Mouse (Mus musculus) liver, embryonic 11.5 days (tissue): ENCODE measurements around the gene Gm45521. TPM values are rescaled to one million over a fixed set of nuclear protein-coding genes. Genes with fewer than 3 reads are reported as not detected.
A peak's percentile ranks its signal among the peaks of the same experiment; 100 is the strongest.

Source experiments
- ATAC-seq: fragments of 200-750 bp; cut with Nextera tagmentation; replicated peaks from 2 replicates; pipeline ENCODE4 v1.8.0; 2017; ENCODE audit warnings: moderate number of reproducible peaks, mild to moderate bottlenecking, moderate TSS enrichment, moderate library complexity; ENCODE audit not compliant: low FRiP score
- DNase-seq: peaks from one replicate; pipeline ENCODE4 v3.0.0-alpha.2; 2017; ENCODE audit warnings: low spot score
- H3K27ac ChIP-seq: fragments of 300-500 bp; sonication (generic); 2 replicates; pipeline ENCODE4 v1.5.1; 2014; ENCODE audit warnings: mild to moderate bottlenecking, low read depth, low read length, control low read depth
- H3K27me3 ChIP-seq: fragments of 300-500 bp; sonication (generic); replicated peaks from 2 replicates; pipeline ENCODE4 v1.6.1; 2014; ENCODE audit warnings: low read length, mixed read lengths; ENCODE audit not compliant: control insufficient read depth, insufficient read depth
- H3K36me3 ChIP-seq: fragments of 300-500 bp; sonication (generic); 2 replicates; pipeline ENCODE4 v1.6.1; 2014; ENCODE audit warnings: mild to moderate bottlenecking, low read length, moderate library complexity, mixed read lengths; ENCODE audit not compliant: control insufficient read depth, insufficient read depth
- H3K4me1 ChIP-seq: fragments of 300-500 bp; sonication (generic); replicated peaks from 2 replicates; pipeline ENCODE4 v1.6.1; 2014; ENCODE audit warnings: low read length, mixed read lengths; ENCODE audit not compliant: control insufficient read depth, insufficient read depth
- H3K4me2 ChIP-seq: fragments of 300-500 bp; sonication (generic); 2 replicates; pipeline ENCODE4 v1.6.1; 2014; ENCODE audit warnings: mild to moderate bottlenecking, control low read depth, moderate library complexity
- H3K4me3 ChIP-seq: fragments of 300-500 bp; sonication (generic); 2 replicates; pipeline ENCODE4 v1.5.1; 2014; ENCODE audit warnings: low read depth, low read length, control low read depth
- H3K9ac ChIP-seq: fragments of 300-500 bp; sonication (generic); 2 replicates; pipeline ENCODE4 v1.6.1; 2014; ENCODE audit warnings: low read depth, low read length, control low read depth
- H3K9me3 ChIP-seq: fragments of 300-500 bp; sonication (generic); 2 replicates; pipeline ENCODE4 v1.6.1; 2016; ENCODE audit warnings: low read length, inconsistent platforms, mixed read lengths; ENCODE audit not compliant: control insufficient read depth
- WGBS: fragments of 180-500 bp; shearing (Covaris S2); extraction: QIAGEN DNeasy Blood & Tissue Kit; methylation state at CpG from one replicate; pipeline ENCODE4 v1.1.7; 2014; 5-methylcytosine and 5-hydroxymethylcytosine counted together
- polyA plus RNA-seq: library from polyadenylated mRNA; unstranded; fragments of >200 nt; fragmentation: Nextera tagmentation; extraction: Ambion mirVana; gene quantifications from 2 replicates; pipeline ENCODE4 v1.2.1, GENCODE M21; 2014

Gene Gm45521
- polyA plus RNA-seq = not detected in 2 replicates

DNA sequence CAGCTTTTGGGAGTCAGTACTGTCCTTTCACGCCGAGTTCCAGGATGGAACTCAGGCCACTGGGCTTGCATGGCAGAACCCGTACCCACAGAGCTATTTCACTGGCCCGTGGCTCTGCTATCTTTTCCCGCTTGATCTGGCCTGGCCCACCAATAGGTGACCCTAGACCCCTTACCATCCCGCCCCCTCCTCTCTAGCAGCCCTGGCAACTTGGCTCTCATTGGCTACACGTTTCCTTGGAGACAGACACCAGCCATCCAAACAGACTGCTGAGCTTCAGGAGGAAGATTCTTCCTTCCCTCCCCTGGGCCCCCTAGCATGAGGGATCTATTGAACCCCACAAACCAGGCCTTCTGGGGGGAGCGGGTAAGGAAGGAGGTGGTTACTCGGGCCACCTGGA, at the start of gene Gm45521:
Gene Gm45521 (plus strand): TSS at position 240 of the 400 bp plus-strand sequence.
- no peak within 1 kb of the TSS for H3K4me3 ChIP-seq
- no peak within 1 kb of the TSS for H3K4me2 ChIP-seq
- no peak within 1 kb of the TSS for H3K9ac ChIP-seq
- WGBS = 59% methylated on average over 9 of the region's 9 CpGs
- H3K36me3 ChIP-seq = no peaks in the 10 kb centered on the region
- no peak for ATAC-seq
- no peaks in the 10 kb centered on the region for H3K9me3 ChIP-seq
- H3K4me1 ChIP-seq = peaks cover 11% of the 10 kb centered on the region
- no peak for DNase-seq
- no peaks in the 10 kb centered on the region for H3K27me3 ChIP-seq
- H3K27ac ChIP-seq = no peak within 1 kb of the TSS

DNA sequence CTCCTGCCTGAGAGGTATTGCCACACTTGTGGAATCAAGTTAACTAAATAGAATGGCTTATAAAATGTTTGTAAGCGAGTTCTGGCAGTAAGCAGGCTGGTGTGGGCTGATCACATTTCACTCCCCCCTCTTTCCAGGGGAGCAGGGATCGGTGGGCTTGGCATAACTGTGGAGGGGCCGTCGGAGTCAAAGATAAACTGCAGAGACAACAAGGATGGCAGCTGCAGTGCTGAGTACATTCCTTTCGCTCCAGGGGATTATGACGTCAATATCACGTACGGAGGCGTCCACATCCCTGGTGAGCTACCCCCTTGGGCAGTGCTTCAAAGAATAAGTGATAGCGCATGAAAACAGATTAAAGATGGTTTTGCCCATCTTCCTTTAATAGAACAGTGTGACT, 47.6 kb upstream of the Gm45521 start:
- DNase-seq (no peak), ATAC-seq (no peak)
- no peaks in the 10 kb centered on the region for H3K9me3 ChIP-seq
- H3K4me2 ChIP-seq = no peak overlapping the region
- WGBS = 72% methylated on average over 10 of the region's 10 CpGs
- H3K36me3 ChIP-seq = peaks cover 3% of the 10 kb centered on the region; the same call in 1 of the 2 replicates
- no peak overlapping the region for H3K27ac ChIP-seq
- H3K9ac ChIP-seq = no peak overlapping the region
- peaks cover 4% of the 10 kb centered on the region; the same call in 1 of the 2 replicates for H3K4me1 ChIP-seq
- H3K27me3 ChIP-seq = no peaks in the 10 kb centered on the region
- H3K4me3 ChIP-seq = no peak overlapping the region

DNA sequence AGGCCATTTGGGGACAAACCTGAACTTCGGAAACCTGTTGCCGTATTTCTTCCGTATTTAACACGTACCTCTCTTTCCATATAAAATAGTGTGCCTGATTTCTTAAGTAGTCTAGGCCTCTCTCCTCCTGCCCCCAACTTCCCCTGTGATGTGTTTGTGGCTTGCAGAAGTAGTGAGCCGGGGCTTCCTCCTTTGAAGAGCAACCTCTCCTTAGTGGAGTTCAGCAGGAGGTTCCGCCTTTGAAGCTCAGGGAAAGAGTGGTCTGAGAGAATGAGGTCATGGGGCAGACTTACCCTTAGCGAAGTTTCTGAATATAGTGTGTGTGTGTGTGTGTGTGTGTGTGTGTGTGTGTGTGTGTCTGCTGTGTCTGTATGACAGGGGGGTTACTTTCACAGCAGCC, 43.2 kb upstream of the Gm45521 start:
- 0 out of 2 replicates have a peak, but pooled peaks have one; percentile 6 for ATAC-seq
- H3K27me3 ChIP-seq = no peaks in the 10 kb centered on the region
- no peak overlapping the region for H3K27ac ChIP-seq
- no peak for DNase-seq
- H3K4me3 ChIP-seq = no peak overlapping the region
- no peak overlapping the region for H3K9ac ChIP-seq
- 54% methylated on average over 7 of the region's 7 CpGs for WGBS
- H3K36me3 ChIP-seq = peaks cover 8% of the 10 kb centered on the region
- no peaks in the 10 kb centered on the region for H3K9me3 ChIP-seq
- no peak overlapping the region for H3K4me2 ChIP-seq
- H3K4me1 ChIP-seq = peaks cover 6% of the 10 kb centered on the region

DNA sequence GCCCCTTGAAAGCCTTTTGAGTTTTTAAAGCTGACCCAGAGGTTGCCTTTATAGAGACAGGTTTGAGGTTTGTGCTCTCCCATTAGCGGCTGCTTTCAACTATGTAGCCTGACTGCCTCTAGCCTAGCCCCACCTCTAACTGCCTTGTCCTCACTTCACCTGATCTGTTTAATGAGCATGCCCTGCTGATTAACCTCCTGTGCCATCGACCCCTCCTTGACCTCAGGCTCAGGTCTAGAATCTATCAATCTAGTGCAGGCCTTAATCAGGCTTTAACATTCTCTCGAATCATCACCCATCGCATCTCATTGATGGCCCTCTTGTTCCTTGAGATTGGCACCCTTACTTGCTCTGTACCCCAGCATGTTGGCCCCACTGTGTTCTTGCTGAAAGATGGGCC, 42.6 kb upstream of the Gm45521 start:
- Histone ChIP-seq H3K27me3 (no peaks in the 10 kb centered on the region), H3K4me2 (no peak overlapping the region), H3K36me3 (peaks cover 8% of the 10 kb centered on the region), H3K27ac (no peak overlapping the region), H3K4me1 (peaks cover 6% of the 10 kb centered on the region), H3K4me3 (no peak overlapping the region), H3K9ac (no peak overlapping the region), H3K9me3 (no peaks in the 10 kb centered on the region)
- 65% methylated on average over 4 of the region's 4 CpGs for WGBS
- ATAC-seq (peak; percentile 32), DNase-seq (no peak)

DNA sequence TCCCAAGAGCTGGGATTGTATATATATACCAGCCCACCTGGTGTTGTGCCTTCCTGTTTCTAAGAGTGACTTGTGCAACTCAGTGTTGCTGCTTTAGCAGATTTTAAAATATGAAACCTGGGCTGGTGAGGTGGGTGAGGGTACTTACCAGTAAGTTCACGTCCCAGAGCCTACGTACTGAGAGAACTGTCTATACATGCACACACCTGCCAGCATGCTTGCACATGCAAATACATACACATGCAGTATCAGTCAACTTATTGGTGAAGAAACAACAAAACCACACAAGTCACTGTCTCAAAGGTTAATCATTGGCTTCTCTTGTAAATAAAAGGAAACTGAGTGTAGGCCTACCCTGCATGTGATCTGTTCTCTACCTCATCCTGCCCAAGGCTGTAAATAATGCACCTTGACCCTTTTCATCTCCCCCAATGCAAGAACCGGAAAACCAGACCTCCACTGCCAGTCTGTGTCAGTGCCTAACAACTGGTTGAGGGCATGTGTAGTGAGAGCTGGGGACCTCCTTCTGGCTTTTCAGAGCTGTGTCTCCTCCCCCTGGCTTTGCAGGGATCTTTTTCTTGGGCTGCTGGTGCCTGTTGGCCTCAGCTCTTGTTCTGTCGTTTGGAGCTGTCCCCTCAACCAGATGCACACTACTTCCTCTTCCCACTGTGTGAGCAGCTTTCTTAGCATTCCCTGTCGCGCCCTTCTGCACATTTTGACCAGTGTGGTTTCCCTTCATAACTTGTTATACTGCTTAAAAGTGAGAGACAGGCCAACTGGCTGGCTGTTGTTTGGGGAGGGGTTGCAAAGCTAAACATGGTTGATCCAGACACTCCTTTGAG, 38.7 kb upstream of the Gm45521 start:
- H3K4me3 ChIP-seq = no peak overlapping the region
- no peak overlapping the region for H3K9ac ChIP-seq
- no peaks in the 10 kb centered on the region for H3K27me3 ChIP-seq
- ATAC-seq = no peak
- no peak overlapping the region; the same call in 1 of the 2 replicates for H3K27ac ChIP-seq
- H3K4me1 ChIP-seq = peaks cover 5% of the 10 kb centered on the region
- H3K9me3 ChIP-seq = no peaks in the 10 kb centered on the region
- H3K4me2 ChIP-seq = no peak overlapping the region
- H3K36me3 ChIP-seq = peaks cover 8% of the 10 kb centered on the region
- DNase-seq = no peak
- 65% methylated on average over 6 of the region's 6 CpGs for WGBS

DNA sequence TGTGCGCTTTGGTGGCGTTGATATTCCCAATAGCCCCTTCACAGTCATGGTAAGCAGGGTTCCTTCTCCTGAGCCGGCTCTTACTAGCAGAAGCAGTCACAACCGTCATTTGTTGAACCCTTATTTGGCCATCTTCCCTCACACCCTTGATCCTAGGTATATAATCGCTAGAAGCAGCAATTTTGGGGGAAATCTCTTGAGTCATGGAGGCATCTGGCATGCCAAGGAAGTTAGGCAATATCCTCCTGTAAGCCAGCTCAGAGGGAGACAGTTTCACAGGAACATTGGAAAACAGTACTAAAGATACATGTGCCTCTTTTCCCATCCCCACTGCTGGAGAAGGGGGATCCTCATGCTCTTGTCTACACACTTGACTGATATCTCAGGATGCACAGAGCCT, 37.8 kb upstream of the Gm45521 start:
- Histone ChIP-seq H3K4me3 (no peak overlapping the region), H3K4me2 (no peak overlapping the region), H3K27ac (no peak overlapping the region), H3K9ac (no peak overlapping the region), H3K36me3 (peaks cover 11% of the 10 kb centered on the region), H3K4me1 (peaks cover 2% of the 10 kb centered on the region; the same call in 1 of the 2 replicates), H3K9me3 (no peaks in the 10 kb centered on the region), H3K27me3 (no peaks in the 10 kb centered on the region)
- ATAC-seq (no peak), DNase-seq (no peak)
- WGBS = 79% methylated on average over 5 of the region's 5 CpGs

DNA sequence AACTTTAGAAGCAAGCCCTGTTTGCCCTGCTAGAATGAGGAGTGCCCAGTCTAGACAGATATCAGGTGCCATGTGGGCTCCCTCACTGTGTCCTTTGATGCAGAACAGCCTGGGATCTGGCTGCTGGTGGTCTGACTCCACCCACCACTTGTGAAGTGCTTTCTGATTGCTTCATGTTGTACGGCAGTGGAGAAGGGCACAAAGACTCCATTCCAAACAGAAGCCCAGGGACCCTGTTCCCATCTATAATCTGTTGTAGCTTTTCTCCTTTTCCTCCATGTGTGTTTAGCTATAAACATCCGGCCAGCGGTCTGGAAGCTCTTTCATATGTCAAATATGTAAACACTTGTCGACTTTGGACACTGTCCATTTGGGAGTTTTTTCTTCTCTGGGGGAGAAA, 37.2 kb upstream of the Gm45521 start:
- H3K36me3 ChIP-seq = peaks cover 12% of the 10 kb centered on the region
- H3K27me3 ChIP-seq = no peaks in the 10 kb centered on the region
- H3K4me2 ChIP-seq = no peak overlapping the region
- H3K4me3 ChIP-seq = no peak overlapping the region
- H3K4me1 ChIP-seq = peaks cover 2% of the 10 kb centered on the region; the same call in 1 of the 2 replicates
- DNase-seq (no peak), ATAC-seq (no peak)
- H3K9me3 ChIP-seq = no peaks in the 10 kb centered on the region
- 63% methylated on average over 4 of the region's 4 CpGs for WGBS
- H3K9ac ChIP-seq = no peak overlapping the region
- H3K27ac ChIP-seq = no peak overlapping the region

DNA sequence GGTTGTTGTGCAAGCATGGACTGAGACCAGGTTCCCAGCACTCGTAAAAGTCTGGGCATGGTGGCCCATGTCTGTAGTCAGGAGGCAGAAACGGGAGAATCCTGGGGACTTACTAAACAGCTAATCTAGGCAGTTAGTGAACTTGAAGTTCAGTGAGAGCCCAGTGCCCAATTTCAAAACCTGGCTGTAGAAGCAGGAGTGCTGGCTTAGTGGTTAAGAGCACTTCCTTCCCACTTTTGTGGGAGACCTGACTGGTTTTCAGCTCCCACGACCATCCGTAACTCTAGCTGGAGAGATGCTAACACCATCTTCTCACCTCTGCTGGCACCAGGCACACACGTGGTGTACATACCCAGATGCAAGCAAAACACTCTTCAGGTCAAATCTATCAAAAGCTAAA, 35.6 kb upstream of the Gm45521 start:
- Histone ChIP-seq H3K27ac (no peak overlapping the region), H3K9ac (no peak overlapping the region), H3K4me2 (no peak overlapping the region), H3K36me3 (peaks cover 12% of the 10 kb centered on the region), H3K4me3 (no peak overlapping the region), H3K9me3 (no peaks in the 10 kb centered on the region), H3K4me1 (peaks cover 2% of the 10 kb centered on the region; the same call in 1 of the 2 replicates), H3K27me3 (no peaks in the 10 kb centered on the region)
- WGBS = 60% methylated on average over 5 of the region's 5 CpGs
- DNase-seq = no peak
- no peak for ATAC-seq

DNA sequence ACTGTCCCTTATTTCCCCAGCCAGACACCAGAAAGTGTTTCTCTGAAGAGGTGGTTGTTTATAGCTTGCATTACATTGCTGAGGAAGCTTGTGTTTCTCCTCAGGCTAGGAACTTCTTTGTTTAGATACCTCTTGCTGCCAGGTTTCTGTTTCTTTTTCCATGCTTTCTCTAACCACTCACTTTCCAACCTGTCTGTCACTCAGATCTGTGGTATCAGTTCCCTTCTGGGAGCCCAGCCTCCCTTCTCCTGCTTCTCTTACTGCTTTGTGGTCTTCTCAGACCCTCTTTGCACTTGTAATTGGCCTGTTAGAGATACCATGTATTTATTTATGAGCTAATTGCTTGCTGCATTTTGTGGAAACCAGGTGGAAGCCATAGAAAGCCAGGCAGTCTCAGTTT, 33.5 kb upstream of the Gm45521 start:
- DNase-seq = no peak

More for the DNA sequence above, 33.5 kb upstream of the Gm45521 start:
- Histone ChIP-seq H3K9me3 (no peaks in the 10 kb centered on the region), H3K4me1 (no peaks in the 10 kb centered on the region), H3K36me3 (peaks cover 11% of the 10 kb centered on the region; the same call in 1 of the 2 replicates), H3K9ac (no peak overlapping the region), H3K27me3 (no peaks in the 10 kb centered on the region), H3K27ac (no peak overlapping the region), H3K4me3 (no peak overlapping the region), H3K4me2 (no peak overlapping the region)
- ATAC-seq = no peak
